Mouse (Mus musculus) skeletal muscle tissue, adult 2 months (tissue): ENCODE measurements around the gene Myl7.
"Not testable (repeated sequence)": the region's sequence is repeated elsewhere in the genome, so short reads cannot be mapped to it uniquely, and the experiment has no call there.

ENCODE experiments used
- DNase-seq: peaks from one replicate; pipeline ENCODE4 v3.0.0-alpha.2; 2012; ENCODE audit warnings: low read depth, low spot score

Gene Myl7

GRCm38 (mm10) chr11:5903844-5904243 is 5.3 kb upstream of the Myl7 start:
- no peak for DNase-seq

DNA sequence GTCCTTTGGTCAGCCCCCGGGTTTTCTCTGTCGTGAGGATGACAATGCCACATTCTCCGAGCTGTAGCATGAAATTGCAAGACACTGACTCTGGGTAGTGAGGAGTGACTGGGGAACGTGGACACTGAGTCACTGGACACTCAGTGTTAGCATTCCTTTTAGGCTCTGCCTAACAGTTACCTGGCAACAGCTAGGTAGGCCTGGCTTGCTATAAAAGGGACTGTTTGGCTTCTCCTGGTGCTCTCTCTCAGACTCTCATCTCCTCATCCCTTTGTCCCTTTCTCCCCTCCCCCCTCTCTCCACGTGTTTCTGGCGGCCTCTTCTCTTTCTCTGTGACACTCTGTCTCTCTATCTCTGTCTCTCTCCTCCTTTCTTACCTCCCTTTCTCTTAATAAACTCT is 3.8 kb upstream of the Myl7 start:
- DNase-seq = no peak

DNA sequence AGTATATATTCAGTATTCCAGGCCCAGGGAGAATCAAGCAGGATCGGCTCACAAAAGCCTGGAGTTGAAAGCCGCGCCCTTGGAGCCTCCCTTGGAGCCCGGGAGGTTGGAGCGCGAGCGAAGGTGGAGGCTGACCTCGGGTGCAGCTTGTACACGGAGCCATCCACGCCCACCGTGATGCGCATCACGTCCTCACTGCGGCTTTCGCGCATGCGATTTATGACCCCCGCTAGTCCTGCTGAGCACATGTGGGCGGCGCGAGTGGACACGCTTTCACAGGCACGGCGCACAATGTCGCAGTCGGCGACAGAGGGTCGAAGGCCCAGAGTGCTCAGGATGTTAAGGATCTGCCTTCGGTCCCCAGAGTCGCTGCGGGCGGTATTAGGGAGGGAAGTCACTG is 3.4 kb upstream of the Myl7 start:
- no peak for DNase-seq

DNA sequence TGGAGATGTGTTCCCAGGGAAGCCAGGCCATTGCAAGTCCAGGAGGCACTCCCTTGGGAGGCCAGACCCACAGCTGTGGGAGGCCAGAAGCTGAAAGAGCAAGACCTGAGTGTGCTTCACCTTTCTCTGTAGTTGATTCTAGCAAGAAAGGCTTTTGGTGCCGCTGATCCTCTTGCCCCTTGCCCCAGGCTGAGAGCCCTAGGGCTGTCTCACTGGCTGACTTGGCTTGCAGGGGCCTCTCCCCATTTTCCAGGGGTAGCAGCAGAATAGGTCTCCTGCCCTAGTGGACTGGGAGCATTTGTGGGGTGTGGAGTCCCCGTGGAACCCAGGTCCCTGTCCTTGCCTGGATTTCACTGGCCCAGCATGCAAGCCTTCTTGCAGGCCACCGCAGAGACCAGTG is 2.7 kb upstream of the Myl7 start:
- no peak for DNase-seq

DNA sequence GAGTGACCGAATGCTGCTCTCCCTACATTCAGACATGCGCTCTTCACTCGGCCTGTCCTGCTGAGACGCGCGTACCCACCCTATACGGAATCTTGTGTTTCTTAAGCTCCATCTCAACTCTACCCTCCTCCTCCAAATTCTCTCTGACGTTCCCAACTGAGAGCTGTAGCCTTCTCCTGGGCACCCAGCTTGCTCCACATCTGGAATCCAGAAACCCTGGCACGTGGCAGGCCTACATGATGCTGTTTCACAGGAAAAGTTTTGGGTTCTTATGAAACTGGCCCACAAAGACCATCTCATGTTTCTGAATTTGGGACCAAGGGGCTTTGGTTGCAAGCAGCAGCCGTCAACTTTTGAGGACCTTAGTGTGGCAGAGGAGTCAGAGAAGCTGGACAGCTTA is 704 bp upstream of the Myl7 start:
- DNase-seq = no peak

- DNase-seq = no peak
These were observed 743 bp downstream of the Myl7 start for GRCm38 (mm10) chr11:5897839-5898238.

DNA sequence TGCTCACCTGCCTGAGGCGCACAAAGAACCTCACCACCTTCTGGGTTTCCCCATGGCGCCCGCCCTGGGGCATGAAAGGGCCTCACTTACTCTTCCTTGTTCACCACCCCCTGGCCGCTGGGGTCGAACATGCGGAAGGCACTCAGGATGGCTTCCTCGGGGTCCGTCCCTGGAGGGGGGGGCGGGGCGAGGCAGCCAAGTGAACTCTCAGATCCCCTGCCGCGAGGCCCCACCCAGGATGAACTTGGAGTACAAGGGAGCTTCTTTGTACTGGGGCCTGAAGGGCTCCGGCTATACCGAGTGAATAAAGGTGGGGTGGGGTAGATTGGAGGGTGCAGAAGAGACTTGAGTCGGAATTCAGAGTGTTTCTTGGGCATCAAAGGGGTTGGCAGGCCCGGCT is 1.4 kb downstream of the Myl7 start:
- no peak for DNase-seq

- no peak for DNase-seq
These were observed 4.8 kb downstream of the Myl7 start for GRCm38 (mm10) chr11:5893807-5894206.

DNA sequence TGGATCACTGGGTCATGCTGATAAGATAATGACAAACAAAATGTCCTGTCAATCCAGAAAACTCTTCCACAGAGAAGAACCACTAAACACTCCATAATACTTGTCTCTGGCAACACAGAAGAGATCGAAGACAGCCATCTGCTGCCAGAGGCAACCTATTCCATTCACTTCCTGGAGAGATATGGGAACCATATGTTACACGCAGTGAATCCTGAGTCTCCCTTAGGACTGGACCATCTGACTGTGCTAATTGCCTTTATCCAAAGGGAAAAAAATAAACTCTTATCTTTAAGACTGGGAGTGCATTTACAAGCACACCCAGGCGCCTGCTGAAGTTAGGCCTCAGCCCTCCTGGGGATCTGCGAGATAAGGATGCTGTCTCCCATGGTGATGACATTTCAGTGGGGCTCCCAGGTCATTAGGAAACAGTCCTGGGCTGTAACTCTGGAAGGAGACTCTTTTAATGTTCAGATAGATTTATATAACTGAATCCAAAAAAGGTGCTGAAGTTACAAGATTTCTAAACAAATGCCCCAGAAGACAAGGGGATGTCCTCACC is 5.7 kb downstream of the Myl7 start:
- DNase-seq = no peak

DNA sequence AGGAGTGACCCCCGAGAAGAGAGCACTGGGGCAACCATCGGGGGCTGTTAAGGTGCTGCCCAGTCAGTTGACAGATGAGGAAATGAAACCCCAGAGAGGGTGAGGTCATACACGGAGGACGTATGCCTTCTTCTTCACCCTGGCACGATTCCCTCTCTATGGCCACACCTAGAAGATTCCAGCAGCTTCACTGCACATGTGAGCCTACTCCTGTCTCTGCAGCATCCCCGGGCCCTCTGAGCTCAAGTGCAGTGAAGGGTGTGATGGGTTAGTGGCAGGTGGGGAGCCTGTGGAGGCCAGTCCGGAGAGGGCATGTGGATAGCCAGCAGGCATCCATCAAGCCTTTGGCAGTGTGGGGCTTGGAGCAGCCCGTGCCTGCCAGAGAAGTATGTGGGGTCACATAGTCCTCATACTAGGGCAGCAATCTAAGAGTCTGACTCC is 6.4 kb downstream of the Myl7 start:
- no peak for DNase-seq

DNA sequence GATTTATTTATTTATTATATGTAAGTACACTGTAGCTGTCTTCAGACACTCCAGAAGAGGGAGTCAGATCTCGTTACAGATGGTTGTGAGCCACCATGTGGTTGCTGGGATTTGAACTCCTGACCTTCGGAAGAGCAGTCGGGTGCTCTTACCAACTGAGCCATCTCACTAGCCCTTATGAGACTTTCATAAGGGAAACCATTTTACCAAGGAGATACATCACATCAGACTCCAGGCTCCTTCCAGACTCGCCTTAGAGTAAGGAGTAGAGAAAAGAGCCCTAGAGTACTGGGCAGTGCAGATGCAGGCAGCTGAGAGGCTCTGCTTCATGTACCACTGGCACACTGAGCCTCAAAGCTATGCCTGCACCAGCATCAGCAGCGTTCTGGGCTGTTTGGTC is 10.0 kb downstream of the Myl7 start:
- DNase-seq = not testable (repeated sequence)

- no peak for DNase-seq
These were observed 11.3 kb downstream of the Myl7 start for GRCm38 (mm10) chr11:5887250-5887649.

- DNase-seq = peak; percentile 68
These were observed 12.4 kb downstream of the Myl7 start for GRCm38 (mm10) chr11:5886187-5886586.

- DNase-seq = no peak
These were observed 16.1 kb downstream of the Myl7 start for GRCm38 (mm10) chr11:5882518-5882917.

DNA sequence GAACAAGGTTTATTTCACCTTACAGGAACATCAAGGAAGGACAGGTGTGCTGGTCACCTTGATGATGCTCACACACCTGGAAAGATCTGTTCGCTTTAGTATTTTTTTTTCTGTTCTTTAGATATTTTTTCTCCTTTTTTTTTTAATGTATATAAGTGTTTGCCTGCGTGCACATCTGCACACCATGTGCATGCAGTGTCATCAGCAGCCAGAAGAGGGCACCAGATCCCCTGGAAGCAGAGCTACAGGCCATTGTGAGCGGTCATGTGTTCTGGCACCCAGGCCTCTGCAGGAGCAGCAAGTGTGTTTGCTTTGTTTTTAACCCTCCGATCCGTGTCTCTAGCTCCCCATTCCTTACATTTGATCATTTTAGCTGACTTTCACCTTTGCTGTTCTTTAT is 18.7 kb downstream of the Myl7 start:
- DNase-seq = no peak

DNA sequence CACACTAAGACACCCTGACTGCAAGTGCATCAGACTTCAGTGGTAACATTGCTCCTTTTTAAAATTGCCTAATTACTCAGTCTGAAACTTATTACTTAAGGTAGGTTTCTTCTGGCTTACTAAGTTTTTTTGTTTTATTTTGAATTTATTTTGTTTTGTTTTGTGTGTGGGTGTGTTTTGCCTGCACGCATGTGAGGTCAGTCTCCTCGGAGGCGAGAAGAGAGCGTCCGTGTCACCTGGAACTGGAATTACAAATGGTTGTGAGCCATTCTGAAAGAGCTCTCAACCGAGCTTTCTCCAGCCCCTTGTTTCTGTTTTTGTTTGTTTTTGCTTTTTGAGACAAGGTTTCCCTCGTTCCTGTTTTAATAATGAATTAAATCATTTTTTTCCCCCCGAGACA is 19.9 kb downstream of the Myl7 start:
- DNase-seq = no peak

- DNase-seq = peak; percentile 97
These were observed 20.6 kb downstream of the Myl7 start, which contains the start of gene Pold2 for GRCm38 (mm10) chr11:5877921-5878526. Pold2 (minus strand) TSS chr11:5878292.

- DNase-seq = no peak
These were observed 21.2 kb downstream of the Myl7 start for GRCm38 (mm10) chr11:5877421-5877820.

DNA sequence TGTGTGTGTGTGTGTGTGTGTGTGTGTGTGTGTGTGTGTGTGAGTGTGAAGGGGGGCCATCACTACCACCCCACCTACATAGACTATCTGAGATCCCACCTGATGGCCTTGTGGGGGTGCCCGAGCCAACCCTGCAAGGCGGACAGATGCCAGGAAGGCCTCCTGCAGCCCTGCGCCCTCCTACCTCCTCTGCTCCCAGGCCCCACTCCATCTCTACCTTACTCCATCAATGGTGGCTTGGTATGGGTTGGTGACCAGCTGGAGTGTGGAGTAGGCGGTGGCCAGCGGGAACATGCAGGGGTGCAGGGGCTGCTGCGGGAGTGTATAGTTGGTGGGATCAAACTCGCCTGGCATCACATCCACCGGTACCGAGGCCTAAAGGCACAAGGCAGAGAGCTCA is 25.4 kb downstream of the Myl7 start:
- DNase-seq = no peak

GRCm38 (mm10) chr11:5872707-5873106 is 25.9 kb downstream of the Myl7 start:
- DNase-seq = no peak

GRCm38 (mm10) chr11:5870069-5870468 is 28.5 kb downstream of the Myl7 start:
- DNase-seq = peak; percentile 77

- DNase-seq = no peak
These were observed 29.3 kb downstream of the Myl7 start for GRCm38 (mm10) chr11:5869331-5869730.

GRCm38 (mm10) chr11:5868324-5868723 is 30.3 kb downstream of the Myl7 start:
- no peak for DNase-seq

DNA sequence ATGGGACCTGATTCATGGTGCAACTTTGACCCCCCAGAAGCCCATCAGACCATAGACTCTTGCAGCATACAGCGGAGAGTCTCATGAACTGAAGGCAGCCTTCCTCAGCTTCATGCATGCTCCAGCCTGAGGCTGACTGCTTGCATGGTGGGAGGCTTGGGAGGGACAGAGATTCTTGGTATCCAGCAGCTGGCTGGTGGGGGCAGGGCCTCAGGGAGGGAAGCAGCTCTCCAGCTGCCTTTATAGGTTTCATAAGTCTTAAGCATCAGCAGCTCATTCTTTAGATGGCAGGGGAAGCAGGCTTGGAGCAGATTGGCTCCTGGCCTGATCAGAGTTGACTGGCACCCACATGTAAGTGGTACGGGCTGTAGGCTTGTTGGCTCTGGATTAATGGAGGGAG is 31.4 kb downstream of the Myl7 start:
- DNase-seq = no peak
